Mouse (Mus musculus) megakaryocyte-erythroid progenitor cell, adult 5-6 weeks (primary cell): ENCODE data around the gene Cxcl1. TPM values are rescaled to one million over a fixed set of nuclear protein-coding genes. Genes with fewer than 3 reads are reported as not detected.
"Not testable (repeated sequence)": the region's sequence is repeated elsewhere in the genome, so short reads cannot be mapped to it uniquely, and the experiment has no call there.

Experiments used
- ATAC-seq: replicated peaks from 2 replicates; pipeline ENCODE4 v1.8.0; 2016; ENCODE audit warnings: mild to moderate bottlenecking, inconsistent platforms; ENCODE audit not compliant: severe bottlenecking, poor library complexity, low FRiP score, low TSS enrichment
- total RNA-seq, 2 experiments: library from RNA; stranded (forward) in 1 of 2; stranded (reverse) in 1 of 2; fragments of 200-1000, 215-1000 nt in 1 of 2; fragments of >200 nt in 1 of 2; fragmentation: Nextera tagmentation in 1 of 2; gene quantifications; 2 replicates each; pipeline ENCODE4 v1.2.3; 2014 to 2017

Gene Cxcl1
- total RNA-seq (2014; fragmentation: Nextera tagmentation) (not detected in 2 replicates), total RNA-seq (2017) (1.5 TPM in 1 of 2 replicates, not detected in the other)

DNA sequence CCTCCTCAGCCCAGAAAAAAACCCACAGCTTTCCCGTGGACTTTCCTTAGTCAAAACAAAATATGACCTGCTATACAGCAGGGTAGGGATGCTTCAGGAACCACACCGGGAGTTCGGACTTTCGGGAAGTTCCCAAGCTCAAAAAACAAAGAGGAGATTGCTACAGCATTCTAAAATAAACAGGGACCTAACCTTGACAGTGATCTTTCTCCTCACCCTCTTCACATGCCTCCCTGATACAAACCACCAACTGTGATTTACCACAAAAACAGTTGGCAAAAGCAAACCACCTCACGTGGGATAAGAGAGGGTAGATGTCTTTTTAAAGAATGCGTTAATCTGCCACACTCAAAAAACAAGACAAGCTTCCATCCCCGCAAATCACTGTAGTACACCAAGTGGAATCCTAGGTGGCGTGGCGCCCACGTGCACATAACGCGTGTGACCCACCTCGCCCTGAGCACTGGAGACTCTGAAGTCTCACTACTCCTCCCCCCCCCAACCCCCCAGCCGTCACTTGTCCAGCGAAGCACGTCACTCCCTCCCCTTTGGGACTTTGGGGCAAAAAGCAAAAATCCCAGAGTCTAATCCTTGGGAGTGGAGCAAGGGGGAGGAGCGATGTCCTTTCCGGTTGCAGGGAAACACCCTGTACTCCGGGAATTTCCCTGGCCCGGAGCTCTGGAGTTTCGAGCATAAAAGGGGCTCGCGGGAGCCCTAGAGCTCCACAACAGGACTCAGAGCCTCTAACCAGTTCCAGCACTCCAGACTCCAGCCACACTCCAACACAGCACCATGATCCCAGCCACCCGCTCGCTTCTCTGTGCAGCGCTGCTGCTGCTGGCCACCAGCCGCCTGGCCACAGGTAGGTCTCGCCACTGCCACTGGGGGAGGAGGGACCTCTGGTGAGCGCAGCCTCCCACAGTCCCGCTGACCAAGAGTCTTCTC is at the start of gene Cxcl1:
Cxcl1 (plus strand) TSS at position 723 of the 945 bp plus-strand sequence.
- 0 out of 2 replicates have a peak, but pooled peaks have one; percentile 55 for ATAC-seq

DNA sequence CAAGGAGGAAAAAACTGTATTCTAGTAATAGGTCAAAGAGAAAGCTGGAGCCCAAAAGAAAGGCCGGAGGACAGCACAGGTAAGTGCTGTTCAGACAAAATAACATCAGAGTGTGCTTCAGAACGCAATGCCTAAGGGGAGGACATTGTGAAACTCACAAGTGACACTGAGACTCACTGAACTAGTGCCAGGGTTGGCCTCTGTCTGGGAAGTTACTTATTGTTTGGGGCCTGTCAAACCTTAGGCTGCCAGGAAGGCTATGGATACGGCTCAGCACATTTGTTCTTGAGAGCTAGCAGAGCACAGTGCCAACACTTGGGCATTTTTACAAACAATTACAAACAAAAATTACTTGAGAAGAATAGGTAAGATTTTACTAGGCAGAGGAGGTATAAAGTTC is 47.1 kb upstream of the Cxcl1 start:
- ATAC-seq = no peak

DNA sequence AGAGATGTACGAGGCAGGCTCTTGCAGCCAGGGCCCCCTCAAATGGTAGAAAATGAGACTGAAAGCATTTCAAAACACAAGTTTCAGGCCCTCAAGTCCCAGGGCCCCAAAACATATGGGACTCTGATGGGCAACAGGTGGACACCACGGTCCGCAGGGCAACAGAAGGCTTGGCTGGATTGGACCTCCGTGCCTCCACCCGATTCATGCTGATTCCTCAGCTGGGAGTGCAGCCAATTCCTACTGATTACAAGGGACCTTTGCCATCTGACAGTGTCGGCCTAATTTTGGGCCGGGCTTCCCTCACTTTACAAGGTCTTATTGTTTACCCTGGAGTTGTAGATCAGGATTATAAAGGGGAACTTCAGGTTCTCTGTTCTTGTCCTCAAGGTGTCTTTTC is 40.9 kb upstream of the Cxcl1 start:
- not testable (repeated sequence) for ATAC-seq

DNA sequence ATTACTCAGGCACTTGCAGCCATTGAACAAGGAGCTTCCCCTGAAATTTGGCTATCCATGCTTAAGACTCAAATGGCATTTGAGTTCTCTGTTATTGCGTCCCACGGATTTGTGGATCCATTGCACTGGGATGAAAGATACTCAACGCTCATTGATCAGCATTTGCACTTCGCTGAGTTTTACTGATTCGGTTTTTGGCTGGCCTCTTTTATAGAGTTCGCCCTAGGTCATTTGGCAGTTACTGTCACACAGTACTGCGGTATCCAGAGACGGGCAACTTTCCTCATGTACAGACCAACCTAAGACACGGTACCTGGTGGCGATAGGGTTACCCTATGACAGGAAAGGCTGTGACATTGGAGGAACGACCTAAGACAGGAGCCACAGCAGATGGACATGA is 39.6 kb upstream of the Cxcl1 start:
- not testable (repeated sequence) for ATAC-seq

DNA sequence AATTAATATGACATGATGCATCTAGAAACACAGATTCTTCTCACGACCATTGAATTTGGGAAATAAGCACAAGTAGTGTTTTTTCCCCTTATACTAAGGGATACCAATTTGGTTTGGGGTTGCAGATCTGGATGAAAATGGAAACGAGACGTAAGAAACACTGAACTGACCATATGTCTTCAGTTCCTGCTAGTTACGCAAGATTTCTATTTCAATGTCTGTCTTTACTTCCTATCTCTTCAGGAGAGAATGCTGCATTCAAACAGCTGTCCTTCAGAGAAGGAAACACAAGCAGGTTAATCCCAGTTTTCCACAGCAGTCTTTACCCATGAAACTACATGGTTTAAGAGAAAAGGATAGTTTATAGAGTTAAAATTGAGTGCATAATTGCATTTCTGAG is 37.8 kb upstream of the Cxcl1 start:
- no peak for ATAC-seq

DNA sequence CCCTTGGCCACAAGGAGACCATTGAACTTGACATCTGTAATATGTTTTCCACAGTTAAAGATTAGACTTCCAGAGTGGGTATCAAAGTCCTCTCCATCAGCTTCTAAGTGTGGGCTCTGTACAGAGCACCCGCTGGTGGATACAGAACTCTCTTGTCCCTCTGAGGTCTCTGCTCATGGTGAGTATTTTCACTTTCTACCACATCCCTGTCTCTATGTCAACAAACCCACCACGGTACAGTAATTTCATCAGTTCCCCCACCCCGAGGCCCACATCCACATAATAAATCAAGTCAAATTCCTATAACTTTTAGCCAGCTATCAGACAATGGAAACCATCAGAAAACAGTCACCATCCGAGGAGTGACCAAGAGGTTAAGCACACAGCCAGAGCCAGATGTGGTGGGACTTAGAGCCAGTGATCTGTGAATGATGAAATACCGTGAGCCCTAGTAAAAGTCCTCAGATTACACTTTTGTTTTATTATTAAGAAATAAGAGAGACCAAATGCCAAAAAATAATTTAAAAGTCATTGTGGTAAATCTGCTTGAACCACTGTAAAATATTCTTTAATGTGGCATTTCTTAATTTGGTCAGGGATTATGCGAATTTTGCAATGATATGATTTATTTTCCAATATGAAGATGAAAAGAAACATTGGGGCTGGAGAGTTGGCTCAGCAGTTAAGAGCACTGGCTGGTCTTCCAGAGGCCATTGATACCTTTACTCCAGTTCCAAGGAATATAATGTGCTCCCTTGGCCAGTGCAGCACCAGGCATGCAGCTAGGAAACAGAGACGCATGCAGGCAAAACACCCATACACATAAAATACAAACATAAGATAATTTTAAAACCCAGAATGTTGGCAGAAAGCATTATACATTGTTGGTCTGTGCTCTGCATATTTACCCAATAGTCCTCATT is 35.5 kb upstream of the Cxcl1 start:
- ATAC-seq = no peak

DNA sequence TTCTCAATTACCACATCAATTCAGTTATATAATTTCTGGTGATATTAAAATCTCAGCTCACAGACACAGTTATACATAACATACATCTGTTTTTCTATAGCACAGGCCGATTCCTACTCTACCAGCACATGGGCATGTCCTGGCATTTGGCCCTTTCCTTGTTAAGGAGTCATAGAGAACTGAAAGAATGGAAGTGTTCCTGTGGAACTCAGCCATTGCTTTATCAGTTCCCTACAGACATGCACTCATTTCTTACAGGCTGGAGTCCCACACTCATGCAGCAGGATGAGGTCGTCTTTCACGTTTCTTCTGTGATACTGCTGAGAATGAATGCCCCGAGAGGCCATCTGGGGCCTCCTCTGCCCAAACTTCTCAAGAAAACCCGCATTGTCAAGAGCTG is 33.6 kb upstream of the Cxcl1 start:
- ATAC-seq = no peak

DNA sequence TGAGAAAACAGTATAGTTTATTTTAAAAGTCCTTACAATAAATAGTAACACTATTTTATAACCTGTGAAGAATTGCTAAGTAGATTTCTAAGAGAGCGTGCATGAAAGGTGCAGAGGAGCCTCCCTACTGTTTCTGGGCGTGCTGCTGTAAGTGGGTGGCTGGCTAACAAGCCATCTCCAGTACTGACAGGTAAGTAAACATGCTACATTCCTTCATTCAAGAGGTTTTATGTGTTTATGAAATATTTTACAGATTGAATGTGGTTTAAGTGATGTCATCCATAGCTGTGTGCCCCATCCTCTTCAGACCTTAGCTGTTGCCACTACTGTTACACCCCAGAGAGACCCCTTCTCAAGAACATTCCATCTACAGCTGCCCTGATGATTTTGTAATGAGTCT is 32.6 kb upstream of the Cxcl1 start:
- ATAC-seq = no peak

DNA sequence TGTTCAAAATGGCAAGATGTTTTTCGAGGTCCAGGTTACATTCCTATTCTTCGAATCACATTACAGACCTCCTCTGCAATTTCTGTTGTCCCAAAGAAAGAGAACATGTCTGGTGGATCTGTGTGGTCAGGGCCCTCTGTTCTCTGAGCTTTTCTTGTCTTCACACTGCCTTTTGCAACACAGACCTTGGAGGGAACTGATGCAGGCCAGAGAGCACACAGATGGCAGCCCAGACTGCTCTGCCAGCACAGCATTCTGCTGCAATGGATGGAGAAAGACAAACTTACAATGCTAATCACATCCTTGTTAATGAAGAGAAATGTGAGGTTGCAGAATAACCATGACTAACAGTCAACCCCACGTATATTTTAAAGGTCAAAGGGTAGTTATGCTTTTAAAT is 32.0 kb upstream of the Cxcl1 start:
- no peak for ATAC-seq

DNA sequence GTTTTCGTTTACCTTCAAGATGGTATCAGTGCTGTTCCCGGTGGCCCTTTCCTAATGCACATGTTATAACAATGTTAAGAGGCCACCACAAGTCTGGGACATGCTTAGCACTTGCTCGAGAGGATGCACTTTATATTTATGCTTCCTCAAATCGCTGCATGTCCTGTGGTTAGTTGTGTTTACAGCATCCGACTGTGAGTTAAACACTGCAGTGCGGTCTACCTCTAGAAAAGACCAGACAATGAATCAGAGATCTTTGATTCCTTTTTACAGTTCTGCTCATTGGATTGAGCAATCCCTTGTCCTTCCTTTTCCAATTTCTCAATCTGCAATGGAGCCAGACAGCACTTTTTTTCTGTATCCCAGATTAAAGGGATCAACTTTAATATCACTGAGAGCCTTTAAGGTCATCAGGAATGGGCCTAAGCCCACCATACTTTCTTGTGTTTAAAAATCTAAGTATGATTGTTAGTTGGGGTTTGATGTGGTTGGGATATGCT is 29.1 kb upstream of the Cxcl1 start:
- ATAC-seq = no peak

DNA sequence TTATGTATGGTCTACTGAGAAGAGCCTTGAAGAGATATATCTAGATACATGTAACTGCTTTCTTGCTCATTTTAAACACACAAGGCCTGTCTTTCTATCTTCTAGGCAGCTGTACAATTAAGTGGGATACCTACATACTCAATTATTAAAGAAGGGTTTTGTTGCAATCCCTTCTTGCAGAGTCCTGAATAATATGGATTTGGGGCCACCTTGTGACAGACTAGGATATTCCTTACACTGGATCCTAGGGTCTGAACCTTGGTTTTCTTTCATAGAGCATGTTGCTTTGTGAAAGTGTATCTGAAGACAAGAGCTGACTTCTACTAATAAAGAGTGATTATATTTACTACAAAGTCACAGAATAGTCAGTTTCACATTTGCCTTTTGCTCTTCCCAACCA is 24.3 kb upstream of the Cxcl1 start:
- no peak for ATAC-seq

DNA sequence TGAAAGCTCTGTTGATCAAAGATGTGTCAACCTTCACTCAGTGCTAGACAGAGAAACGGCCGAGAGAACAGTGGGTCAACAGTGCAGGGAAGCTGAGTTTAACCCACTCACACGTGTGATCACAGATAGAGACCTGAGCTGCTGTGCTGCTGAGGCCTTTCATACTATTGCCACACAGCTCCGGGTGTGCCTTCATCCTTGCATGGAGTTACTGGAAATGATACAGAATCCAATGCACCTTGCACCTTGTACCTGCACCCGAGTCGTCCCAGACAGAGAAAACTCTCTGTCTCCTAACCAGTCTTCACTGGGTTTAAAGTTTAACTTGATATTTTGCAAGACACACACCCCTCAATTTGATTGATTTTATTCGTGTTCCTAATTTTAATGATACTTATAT is 18.7 kb upstream of the Cxcl1 start:
- no peak for ATAC-seq

DNA sequence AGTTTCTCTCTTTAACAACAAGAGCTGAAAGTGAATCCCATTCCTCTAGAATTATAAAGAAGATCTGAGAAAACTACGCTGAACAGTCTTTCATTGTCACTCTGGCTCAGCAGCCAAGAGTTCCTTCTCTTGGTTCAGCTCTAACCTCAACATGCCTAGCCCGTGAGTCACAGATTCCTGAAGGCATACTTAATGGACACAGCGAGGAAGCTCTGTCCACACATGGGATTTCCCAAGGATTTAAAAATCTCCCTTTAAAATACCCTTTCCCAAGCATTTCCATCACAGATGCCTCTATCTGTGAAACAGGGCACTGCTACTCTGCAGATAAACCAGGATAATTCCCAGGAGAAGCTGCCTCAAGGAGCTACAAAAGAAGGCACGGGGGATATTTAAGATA is 15.0 kb upstream of the Cxcl1 start:
- no peak for ATAC-seq

DNA sequence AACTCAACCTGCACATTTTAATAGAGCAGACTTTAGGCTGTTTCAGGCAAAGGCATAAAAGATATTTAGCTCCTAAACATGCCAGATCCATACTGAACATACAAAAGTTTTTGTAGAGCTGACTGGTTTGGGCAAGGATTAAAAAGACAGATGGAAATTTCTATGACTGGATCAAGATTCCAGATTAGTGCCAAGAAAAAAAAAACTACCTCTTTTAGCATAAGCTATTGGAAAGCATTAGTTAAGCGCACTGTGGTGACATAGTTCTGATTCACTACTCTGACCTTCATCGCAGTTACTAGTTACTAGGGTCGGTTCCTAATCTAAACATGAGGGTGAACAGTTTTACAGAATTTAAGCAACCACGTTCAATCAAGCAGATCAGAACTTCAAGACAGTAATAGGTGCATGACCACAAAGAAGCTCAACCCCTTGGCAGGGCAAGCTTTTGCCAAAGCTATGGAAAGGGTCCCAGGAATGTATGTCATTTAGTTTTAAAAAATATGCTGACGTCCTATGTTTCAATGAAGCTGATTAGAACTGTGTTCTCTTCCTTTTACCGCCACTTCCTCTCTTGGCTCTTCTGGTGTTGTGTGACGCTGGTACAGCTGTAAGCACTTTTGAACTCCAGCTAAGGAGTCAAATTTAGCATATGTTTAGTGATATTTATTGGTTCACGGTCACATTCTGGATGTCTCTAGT is 14.4 kb upstream of the Cxcl1 start:
- ATAC-seq = no peak

DNA sequence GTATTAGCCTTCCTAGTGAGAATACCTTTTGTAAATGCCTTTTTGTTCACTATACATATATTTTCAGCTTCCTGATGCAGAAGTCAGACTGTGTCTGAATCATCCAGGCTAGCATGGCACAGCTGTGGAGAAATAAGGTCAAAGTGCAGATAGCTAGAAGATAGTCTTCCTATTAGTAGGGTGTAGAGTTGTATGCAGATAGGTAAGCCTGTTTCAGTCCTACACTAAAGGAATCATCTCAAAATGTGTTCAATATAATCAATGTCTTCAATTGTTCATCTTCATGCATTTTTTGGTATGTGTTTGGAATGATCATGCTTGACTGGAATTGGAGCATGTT is 13.9 kb upstream of the Cxcl1 start:
- no peak for ATAC-seq

DNA sequence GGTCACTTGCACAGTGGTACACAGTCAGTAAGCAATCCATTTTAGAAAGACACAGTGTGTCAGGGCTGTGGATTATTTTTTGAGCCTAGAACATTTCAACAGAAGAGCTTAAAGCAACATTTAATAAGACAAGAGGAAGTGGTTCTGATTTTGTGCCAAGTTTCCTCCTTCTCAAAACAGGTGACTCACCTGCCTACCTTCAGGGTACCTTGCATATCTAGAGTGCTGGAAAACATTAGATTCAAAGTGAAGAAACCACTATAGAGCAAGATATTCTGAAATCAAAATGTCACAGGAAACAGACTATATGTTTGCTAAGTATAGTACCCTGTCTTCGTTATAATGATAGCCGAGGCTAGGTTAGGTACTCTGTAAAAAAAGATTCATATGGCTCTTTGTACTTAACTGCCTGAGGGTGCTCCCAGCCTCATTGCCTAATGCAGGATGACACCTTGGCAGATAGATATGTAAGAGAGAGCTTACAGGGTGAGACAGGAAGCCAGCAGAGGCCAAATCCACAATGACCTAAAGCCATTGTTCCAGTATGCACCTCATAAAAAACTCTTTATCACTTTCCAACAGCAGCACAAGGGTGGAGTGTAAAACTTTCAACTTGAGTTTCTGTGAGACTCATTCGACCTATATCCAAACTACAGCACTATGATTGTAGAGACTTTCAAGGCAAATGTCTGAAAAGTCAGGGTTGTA is 11.6 kb upstream of the Cxcl1 start:
- ATAC-seq = peak; percentile 85

DNA sequence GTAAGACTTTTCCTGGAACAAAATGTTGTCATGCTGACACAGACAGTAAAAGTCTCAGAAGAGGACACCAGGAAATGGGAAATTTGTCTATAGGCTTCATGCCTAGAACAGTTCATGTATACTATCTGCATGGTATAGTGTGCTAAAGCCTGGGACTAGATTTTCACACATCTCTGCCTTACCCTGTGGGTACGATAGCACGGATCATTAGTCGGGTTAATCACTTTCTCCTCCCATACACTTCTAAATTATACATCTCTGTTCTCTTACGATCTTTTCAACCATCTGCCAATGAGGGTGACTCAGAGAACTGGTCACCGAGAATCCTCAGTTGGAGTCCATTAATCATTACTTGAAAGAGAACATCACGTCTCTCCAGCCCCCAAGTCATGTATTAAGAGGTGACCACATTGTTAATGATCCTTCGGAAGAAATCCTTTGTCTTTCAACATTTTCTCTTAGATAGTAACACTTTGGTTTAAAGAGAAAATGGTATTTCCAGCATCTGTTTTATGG is 10.6 kb upstream of the Cxcl1 start:
- ATAC-seq = no peak

DNA sequence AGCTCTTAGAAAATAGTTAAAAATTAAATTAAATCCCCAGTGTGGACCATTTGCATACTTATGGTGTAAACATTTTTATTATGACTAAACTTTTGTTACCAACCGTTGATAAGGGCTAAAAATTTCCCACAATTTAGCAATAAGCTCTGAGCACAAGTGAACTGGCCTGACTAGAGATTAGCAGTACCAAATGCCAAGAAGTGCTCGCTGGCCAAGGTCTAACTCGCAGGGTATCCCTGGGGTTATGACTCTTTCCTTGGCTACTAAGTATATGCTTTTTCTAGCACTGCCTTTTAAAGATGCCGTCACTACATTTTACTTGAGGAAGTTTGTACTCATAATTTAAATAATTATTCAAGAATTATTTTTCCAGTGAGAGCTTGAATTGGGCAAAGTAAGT is 10.0 kb upstream of the Cxcl1 start:
- no peak for ATAC-seq

DNA sequence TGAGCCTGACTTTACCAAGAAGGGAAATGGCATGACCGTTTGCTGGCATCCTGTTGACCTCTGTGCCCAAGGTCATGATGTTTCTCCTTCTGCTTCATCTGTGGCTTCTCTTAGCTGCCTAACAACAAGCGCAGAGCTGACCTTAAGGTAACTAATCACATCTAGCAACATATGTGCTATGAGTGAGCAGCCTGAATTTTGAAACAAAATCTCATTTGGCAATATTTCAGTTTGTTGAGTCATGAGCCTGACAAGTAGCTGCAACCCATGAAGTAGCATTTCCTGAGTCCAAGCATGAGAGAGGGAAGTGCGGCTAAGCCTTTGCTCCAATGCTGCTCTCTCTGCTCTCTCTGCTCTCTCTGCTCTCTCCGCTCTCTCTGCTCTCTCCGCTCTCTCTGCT is 9.4 kb upstream of the Cxcl1 start:
- no peak for ATAC-seq
